Mouse (Mus musculus) left cerebral cortex, adult 2 months (tissue): Measurements from ENCODE around the gene Il12rb2. TPM values are rescaled to one million over a fixed set of nuclear protein-coding genes. Genes with fewer than 3 reads are reported as not detected.

Experiments
- DNase-seq, 2 experiments: peaks; one replicate each; pipeline ENCODE4 v3.0.0; 2021 to 2022; ENCODE audit warnings: low spot score in 2 of 2, mixed read lengths in 1 of 2; ENCODE audit errors: extremely low spot score in 1 of 2
- H3K27ac ChIP-seq: fragments of 200-600 bp; 2 replicates; pipeline ENCODE4 v1.8.1; 2022
- H3K4me3 ChIP-seq: fragments of 200-600 bp; 2 replicates; pipeline ENCODE4 v1.8.1; 2022
- CTCF ChIP-seq: fragments of 200-600 bp; IDR thresholded peaks from 2 replicates; pipeline ENCODE4 v1.8.1; 2022; ENCODE audit warnings: antibody characterized with exemption, mild to moderate bottlenecking, moderate library complexity
- intact Hi-C: fragments of 180-260 bp; cut with DNase I; formaldehyde crosslinking; loops from one replicate; pipeline ENCODE4 v1.15.1; 2025
- total RNA-seq, 2 experiments: library from RNA; stranded (reverse); gene quantifications; 2 replicates each; pipeline ENCODE4 v1.2.3; 2021

The Il12rb2 gene
- total RNA-seq, 2 experiments from 2014 or later, result 0.11 to 0.12 TPM

- intact Hi-C loops, result loop anchor here (1.0 to 5.0 kb wide), 4 partner anchors 51 to 356 kb away; no protein-coding TSS in a partner anchor
- Histone ChIP-seq H3K27ac (no peak overlapping the region), H3K4me3 (no peak overlapping the region)
- no peak for DNase-seq
- no peak for TF ChIP-seq CTCF
Measured at GRCm38 (mm10) chr6:67317827-67318338, 58.1 kb downstream of the Il12rb2 start.

- no peak for DNase-seq
- Histone ChIP-seq H3K4me3 (no peak overlapping the region), H3K27ac (no peak overlapping the region)
- intact Hi-C loops, result loop anchor here (5.0 kb wide), 2 partner anchors 50 to 355 kb away; no protein-coding TSS in a partner anchor
- no peak for TF ChIP-seq CTCF
Measured at GRCm38 (mm10) chr6:67317068-67317467, 58.9 kb downstream of the Il12rb2 start.

- intact Hi-C loops, result loop anchor here (5.0 kb wide), 2 partner anchors 47 to 352 kb away; no protein-coding TSS in a partner anchor
- no peak overlapping the region for H3K27ac ChIP-seq
- TF ChIP-seq CTCF, result no peak
- no peak overlapping the region for H3K4me3 ChIP-seq
- no peak for DNase-seq
Measured at GRCm38 (mm10) chr6:67314697-67315096, 61.3 kb downstream of the Il12rb2 start.

- DNase-seq, result no peak
- intact Hi-C loops, result no loop called here
- no peak for TF ChIP-seq CTCF
- Histone ChIP-seq H3K4me3 (no peak overlapping the region), H3K27ac (no peak overlapping the region)
Measured at GRCm38 (mm10) chr6:67309752-67310151, 66.2 kb downstream of the Il12rb2 start.

GRCm38 (mm10) chr6:67308994-67309393, 67.0 kb downstream of the Il12rb2 start:
- intact Hi-C loops, result no loop called here
- H3K27ac ChIP-seq, result no peak overlapping the region
- DNase-seq, result no peak
- no peak for TF ChIP-seq CTCF
- no peak overlapping the region for H3K4me3 ChIP-seq

- no peak for DNase-seq
- Histone ChIP-seq H3K27ac (no peak overlapping the region), H3K4me3 (no peak overlapping the region)
- TF ChIP-seq CTCF, result no peak
- intact Hi-C loops, result no loop called here
Measured at GRCm38 (mm10) chr6:67303210-67303609, 72.8 kb downstream of the Il12rb2 start.

GRCm38 (mm10) chr6:67302471-67302870, 73.5 kb downstream of the Il12rb2 start:
- intact Hi-C loops, result no loop called here
- no peak for TF ChIP-seq CTCF
- DNase-seq, result no peak
- no peak overlapping the region for H3K4me3 ChIP-seq
- no peak overlapping the region for H3K27ac ChIP-seq

- H3K27ac ChIP-seq, result peak overlapping the region; percentile 81
- TF ChIP-seq CTCF, result no peak
- intact Hi-C loops, result no loop called here
- no peak overlapping the region for H3K4me3 ChIP-seq
- no peak for DNase-seq
Measured at GRCm38 (mm10) chr6:67301230-67301629, 74.8 kb downstream of the Il12rb2 start.

GRCm38 (mm10) chr6:67300710-67301163, 75.3 kb downstream of the Il12rb2 start:
- TF ChIP-seq CTCF, result no peak
- Histone ChIP-seq H3K27ac (peak overlapping the region; percentile 81), H3K4me3 (no peak overlapping the region)
- intact Hi-C loops, result no loop called here
- DNase-seq, result peak in 1 of 2 experiments; percentile 31

GRCm38 (mm10) chr6:67300300-67300699, 75.7 kb downstream of the Il12rb2 start:
- Histone ChIP-seq H3K27ac (peak overlapping the region; percentile 48; the same call in 1 of the 2 replicates), H3K4me3 (no peak overlapping the region)
- DNase-seq, result no peak
- no peak for TF ChIP-seq CTCF
- intact Hi-C loops, result no loop called here

- TF ChIP-seq CTCF, result no peak
- no peak for DNase-seq
- H3K4me3 ChIP-seq, result no peak overlapping the region
- no peak overlapping the region for H3K27ac ChIP-seq
- intact Hi-C loops, result no loop called here
Measured at GRCm38 (mm10) chr6:67298742-67299141, 77.2 kb downstream of the Il12rb2 start.

GRCm38 (mm10) chr6:67296126-67296525, 79.9 kb downstream of the Il12rb2 start:
- H3K4me3 ChIP-seq, result no peak overlapping the region
- intact Hi-C loops, result no loop called here
- peak; percentile 7; the same call in 1 of the 2 replicates for TF ChIP-seq CTCF
- no peak for DNase-seq
- H3K27ac ChIP-seq, result no peak overlapping the region

- DNase-seq, result no peak
- no peak for TF ChIP-seq CTCF
- intact Hi-C loops, result no loop called here
- H3K27ac ChIP-seq, result no peak overlapping the region
- H3K4me3 ChIP-seq, result no peak overlapping the region
Measured at GRCm38 (mm10) chr6:67292042-67292623, 83.9 kb downstream of the Il12rb2 start.
